Comparison of ENCODE assay signal across 8 mouse cellular contexts in genomic region chr5:112433004-112433403, GRCm38 (mm10). TPM values are rescaled to one million over a fixed set of nuclear protein-coding genes. Genes with fewer than 3 reads are reported as not detected.
DNase-seq lines count a peak whose midpoint lies in the region; ATAC-seq and TF ChIP-seq lines count a peak whose summit lies in the region.
"Had no signal": no experiment of that assay in that cellular context is flagged by ENCODE, and none has a peak within 500 bp of the region (broad histone marks: within the 10 kb centered on the region; RNA-seq: fewer than 3 reads in every experiment).

No protein-coding gene starts in this region.

- no peaks in the 10 kb centered on the region for H3K4me1 ChIP-seq in ES-E14 (ENCODE audit: control insufficient read depth in 2 of 2, insufficient read depth in 2 of 2, low read length in 2 of 2, poor library complexity in 1 of 2)
- H3K4me1 ChIP-seq in midbrain, embryonic 13.5 days (replicated peaks): peaks cover 22% of the 10 kb centered on the region
- H3K4me1 ChIP-seq: liver, embryonic 15.5 days had no signal

- H3K36me3 ChIP-seq in ES-E14 (ENCODE audit: control insufficient read depth, insufficient read depth, low read length, poor library complexity, severe bottlenecking): no peaks in the 10 kb centered on the region
- peaks cover 17% of the 10 kb centered on the region for H3K36me3 ChIP-seq in midbrain, embryonic 13.5 days
- H3K36me3 ChIP-seq: liver, embryonic 15.5 days had no signal

- no peak overlapping the region for H3K4me2 ChIP-seq in midbrain, embryonic 13.5 days (replicated peaks)
- H3K4me2 ChIP-seq: liver, embryonic 15.5 days had no signal

- intact Hi-C loops in heart, postnatal 14 days (cut with DNase I): loop anchor here (5.0 kb wide), 1 partner anchor 619 kb away; no protein-coding TSS in a partner anchor

- H3K9ac ChIP-seq in ES-E14 (ENCODE audit: insufficient read depth, low read depth, low read length, poor library complexity, severe bottlenecking): no peak overlapping the region
- 0 out of 2 replicates have a peak overlapping the region, but pooled peaks have one; percentile 4 for H3K9ac ChIP-seq in midbrain, embryonic 13.5 days (replicated peaks)
- H3K9ac ChIP-seq: liver, embryonic 15.5 days had no signal

- H3K9me3 ChIP-seq in ES-E14 (ENCODE audit: control insufficient read depth, insufficient read depth, low read depth, low read length): no peaks in the 10 kb centered on the region
- H3K9me3 ChIP-seq in midbrain, embryonic 13.5 days: no peaks in the 10 kb centered on the region
- H3K9me3 ChIP-seq: liver, embryonic 15.5 days had no signal

- in situ Hi-C loops in ES-E14 (cut with MboI; ENCODE audit: low sequenced_read_pairs in 2 of 2, unreplicated experiment in 2 of 2): loop anchor here in 1 of 2 experiments (25.0 kb wide), 1 partner anchor 629 kb away; the partner anchor contains the start of gene Crybb2

- peak; percentile 48 for DNase-seq in ES-E14 (ENCODE audit: low read depth, low spot score)
- peak; percentile 85 for DNase-seq in adrenal gland, postnatal 14 days
- DNase-seq in embryo, embryonic 9.5 days (ENCODE audit: extremely low spot score): peak; percentile 83
- peak; percentile 74 to 85 for DNase-seq in heart, postnatal 14 days
- peak; percentile 85 to 92 for DNase-seq in left cerebral cortex, adult 18-20 months (ENCODE audit: low spot score in 2 of 2)
- peak; percentile 36 for DNase-seq in skeletal muscle tissue, adult 2 months (ENCODE audit: low read depth, low spot score)

- no peak overlapping the region for H3K4me3 ChIP-seq in ES-E14 (ENCODE audit: insufficient read depth in 1 of 2, low read depth in 1 of 2, low read length in 2 of 2, poor library complexity in 1 of 2, severe bottlenecking in 1 of 2)
- no peak overlapping the region for H3K4me3 ChIP-seq in midbrain, embryonic 13.5 days (replicated peaks)
- H3K4me3 ChIP-seq: liver, embryonic 15.5 days had no signal

- ATAC-seq in midbrain, embryonic 13.5 days: peak; percentile 46

- H3K27ac ChIP-seq in ES-E14 (ENCODE audit: insufficient read depth, low read depth, low read length, poor library complexity, severe bottlenecking): no peak overlapping the region
- no peak overlapping the region for H3K27ac ChIP-seq in midbrain, embryonic 13.5 days
- H3K27ac ChIP-seq: liver, embryonic 15.5 days had no signal

- H3K27me3 ChIP-seq in midbrain, embryonic 13.5 days: peaks cover 33% of the 10 kb centered on the region

- 1% methylated on average over 8 of the region's 8 CpGs for WGBS in midbrain, embryonic 13.5 days

TF ChIP-seq in ES-E14, 5 proteins besides CTCF, POLR2A, EP300 and RAD21:
- TF ChIP-seq MAFK (IDR thresholded peaks at IDR 0.05; ENCODE audit: insufficient read depth, low read depth, low read length) (no peak), ZNF384 (IDR thresholded peaks at IDR 0.05; ENCODE audit: low read depth, low read length) (no peak), ZC3H11A (IDR thresholded peaks at IDR 0.05; ENCODE audit: borderline replicate concordance, low read depth, low read length) (peak; percentile 57; the same call in 1 of the 2 replicates)
TF ChIP-seq in ES-E14: peak in this region for 1.

RNA-seq across cellular contexts. Expression of gene Gm6588, which starts 16.2 kb away (rescaled TPM):
- total RNA-seq in ES-E14 (2012; rRNA removed): 0.09 TPM in 1 of 2 replicates, not detected in the other
- not detected in 2 replicates for total RNA-seq in adrenal gland, postnatal 14 days (2021)
- total RNA-seq in heart, postnatal 14 days (2021): not detected
- not detected for total RNA-seq in left cerebral cortex, adult 18-20 months (2021)
- 1.5 and 1.7 TPM in 2 replicates for polyA plus RNA-seq in midbrain, embryonic 13.5 days (2015; fragmentation: Nextera tagmentation; extraction: Ambion mirVana)
- polyA plus RNA-seq: liver, embryonic 15.5 days had no signal

RNA-seq across cellular contexts. Expression of gene Asphd2, which starts 38.3 kb away (rescaled TPM):
- 4.6 and 7.2 TPM in 2 replicates for total RNA-seq in ES-E14 (2012; rRNA removed)
- 1.3 and 4.4 TPM in 2 replicates for total RNA-seq in adrenal gland, postnatal 14 days (2021)
- under 1 TPM; 0.55 to 0.80 TPM for total RNA-seq in heart, postnatal 14 days (2021)
- total RNA-seq in left cerebral cortex, adult 18-20 months (2021): 100 to 1,000 TPM; 179 to 194 TPM
- 37.8 and 47.6 TPM in 2 replicates for polyA plus RNA-seq in midbrain, embryonic 13.5 days (2015; fragmentation: Nextera tagmentation; extraction: Ambion mirVana)

Comparison
In these comparisons a context has a peak if more than half of its experiments do, and no peak if none do; other contexts are left out.
1. DNase-seq: peak in every context shown above with its lines; median percentile 88 in left cerebral cortex, adult 18-20 months; 85 in adrenal gland, postnatal 14 days; 83 in embryo, embryonic 9.5 days; 80 in heart, postnatal 14 days; 48 in ES-E14; 36 in skeletal muscle tissue, adult 2 months.
2. RNA of gene Asphd2, which starts 38.3 kb away (total RNA-seq): 179 to 194 TPM in left cerebral cortex, adult 18-20 months; 4.6 to 7.2 TPM in ES-E14, 1.3 to 4.4 TPM in adrenal gland, postnatal 14 days and 0.55 to 0.80 TPM in heart, postnatal 14 days; every median in the first group is over 10 times any median in the second.